Mouse (Mus musculus): Measurements from ENCODE around the gene E2f4.

The E2f4 gene

GRCm38 (mm10) chr8:105282239-105282638 is 15.2 kb upstream of the E2f4 start:
- TF ChIP-seq GATA4 (IDR thresholded peaks at IDR 0.05; ENCODE audit: insufficient replicate concordance, low read length), result no peak

GRCm38 (mm10) chr8:105283074-105283473 is 14.4 kb upstream of the E2f4 start:
- TF ChIP-seq GATA4 (IDR thresholded peaks at IDR 0.05; ENCODE audit: insufficient replicate concordance, low read length), result no peak

- no peak for TF ChIP-seq GATA4 (IDR thresholded peaks at IDR 0.05; ENCODE audit: insufficient replicate concordance, low read length)
Measured at GRCm38 (mm10) chr8:105285514-105285913, 11.9 kb upstream of the E2f4 start.

DNA sequence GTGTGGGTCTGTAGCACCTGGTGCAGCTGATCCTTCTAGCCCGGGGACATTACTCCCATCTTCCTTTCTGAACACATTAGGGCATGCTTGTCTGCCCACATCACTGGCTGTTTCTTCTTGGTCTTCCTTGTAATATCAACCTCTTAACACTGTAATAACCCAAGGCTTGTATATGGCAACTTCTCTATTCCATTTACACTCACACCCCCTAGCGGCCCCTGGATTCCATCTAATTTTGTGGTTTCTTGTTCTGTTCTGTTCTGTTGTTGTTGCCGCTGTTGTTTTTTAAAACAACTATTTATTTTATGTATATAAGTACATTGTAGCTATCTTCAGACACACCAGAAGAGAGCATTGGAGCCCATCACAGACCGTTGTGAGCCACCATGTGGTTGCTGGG is 10.6 kb upstream of the E2f4 start:
- TF ChIP-seq GATA4 (IDR thresholded peaks at IDR 0.05; ENCODE audit: insufficient replicate concordance, low read length), result no peak

DNA sequence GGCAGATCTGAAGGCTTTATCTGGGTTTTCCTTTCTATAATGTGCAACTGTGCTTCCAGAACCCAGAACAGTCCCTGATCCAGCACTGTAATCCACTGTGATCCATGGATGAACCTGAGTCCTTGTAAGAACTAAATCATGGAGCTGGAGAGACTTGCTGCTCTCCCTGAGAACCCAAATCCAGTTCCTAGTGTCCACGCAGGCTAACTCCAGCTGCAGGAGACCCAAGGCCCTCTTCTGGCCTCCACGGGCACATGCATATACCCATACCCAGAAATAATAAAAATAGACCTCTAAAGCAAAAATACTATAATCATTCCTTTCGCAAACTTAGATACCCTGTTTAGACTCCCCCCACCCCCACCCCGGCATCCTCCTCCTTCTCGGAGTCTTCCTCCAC is 9.2 kb upstream of the E2f4 start:
- TF ChIP-seq GATA4 (IDR thresholded peaks at IDR 0.05; ENCODE audit: insufficient replicate concordance, low read length), result no peak

- no peak; the same call in 1 of the 2 replicates for TF ChIP-seq GATA4 (IDR thresholded peaks at IDR 0.05; ENCODE audit: insufficient replicate concordance, low read length)
Measured at GRCm38 (mm10) chr8:105288958-105289732, 8.3 kb upstream of the E2f4 start.

DNA sequence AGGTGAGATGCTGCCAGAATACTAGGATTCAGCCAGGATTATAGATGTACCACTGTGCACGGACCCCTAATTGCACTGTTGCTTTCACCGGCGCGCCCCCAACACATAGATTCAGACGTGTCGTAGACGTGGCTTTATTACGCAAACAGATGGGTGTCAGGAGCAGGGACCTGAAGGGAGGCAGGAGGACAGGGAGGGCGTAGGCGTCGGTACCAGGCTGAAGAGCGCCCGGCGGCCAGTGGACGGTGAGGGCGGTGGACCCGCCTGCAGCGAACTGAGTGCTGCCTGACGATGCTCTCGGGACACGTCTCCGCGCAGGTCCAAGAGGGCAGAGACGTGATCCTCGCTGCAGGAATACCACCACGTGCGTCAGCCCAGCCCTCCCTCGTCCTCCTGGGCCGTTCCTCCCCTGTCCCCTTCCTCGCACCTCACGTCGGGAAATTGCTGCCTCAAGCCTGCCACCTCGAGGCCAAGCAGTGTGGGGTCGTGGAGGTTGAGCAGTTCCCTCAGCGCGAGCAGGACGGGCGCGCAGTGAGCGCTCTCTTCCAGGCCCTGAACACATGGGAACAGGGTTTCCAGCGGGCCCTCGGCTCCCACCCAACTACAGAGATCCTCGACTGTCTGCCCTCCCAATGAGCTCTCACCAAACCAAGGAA is 7.5 kb upstream of the E2f4 start, which contains the start of gene 4931428F04Rik:
TSS of gene 4931428F04Rik (minus strand) at position 60 of the 656 bp plus-strand sequence.
- TF ChIP-seq GATA4 (IDR thresholded peaks at IDR 0.05; ENCODE audit: insufficient replicate concordance, low read length), result no peak

- TF ChIP-seq GATA4 (IDR thresholded peaks at IDR 0.05; ENCODE audit: insufficient replicate concordance, low read length), result no peak
Measured at GRCm38 (mm10) chr8:105290554-105291314, 6.7 kb upstream of the E2f4 start.

- no peak for TF ChIP-seq GATA4 (IDR thresholded peaks at IDR 0.05; ENCODE audit: insufficient replicate concordance, low read length)
Measured at GRCm38 (mm10) chr8:105292471-105292870, 5.0 kb upstream of the E2f4 start.

DNA sequence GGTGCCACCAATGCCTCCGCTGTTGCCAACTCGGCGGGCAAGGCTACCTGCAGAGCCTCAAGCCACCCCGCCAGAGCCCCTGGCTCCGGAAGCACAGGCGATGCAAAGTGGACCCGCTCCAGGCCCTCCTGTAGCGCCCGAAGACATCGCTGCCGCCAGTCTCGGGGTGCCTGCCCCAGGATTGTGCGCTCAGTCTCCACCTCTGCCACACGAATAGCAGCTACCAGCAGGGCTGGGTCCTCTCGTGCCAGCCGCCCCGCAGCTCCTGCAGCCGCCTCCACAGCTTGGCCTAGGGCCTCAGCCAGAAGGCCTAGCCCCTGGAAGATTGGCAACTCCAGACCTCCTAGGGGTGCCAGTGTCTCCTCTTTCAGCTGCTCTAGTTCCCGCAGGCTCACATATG is 4.1 kb upstream of the E2f4 start:
- no peak for TF ChIP-seq GATA4 (IDR thresholded peaks at IDR 0.05; ENCODE audit: insufficient replicate concordance, low read length)

GRCm38 (mm10) chr8:105294776-105295175 is 2.7 kb upstream of the E2f4 start:
- no peak for TF ChIP-seq GATA4 (IDR thresholded peaks at IDR 0.05; ENCODE audit: insufficient replicate concordance, low read length)

GRCm38 (mm10) chr8:105295256-105295655 is 2.2 kb upstream of the E2f4 start:
- no peak for TF ChIP-seq GATA4 (IDR thresholded peaks at IDR 0.05; ENCODE audit: insufficient replicate concordance, low read length)

GRCm38 (mm10) chr8:105295895-105296573 is 1.4 kb upstream of the E2f4 start, which contains the start of gene Exoc3l:
Exoc3l (minus strand) TSS chr8:105296101.
- peak; percentile 22; the same call in 1 of the 2 replicates for TF ChIP-seq GATA4 (IDR thresholded peaks at IDR 0.05; ENCODE audit: insufficient replicate concordance, low read length)

- TF ChIP-seq GATA4 (IDR thresholded peaks at IDR 0.05; ENCODE audit: insufficient replicate concordance, low read length), result no peak
Measured at GRCm38 (mm10) chr8:105298351-105299252, 1.1 kb downstream of the E2f4 start.
